Mouse (Mus musculus): ENCODE measurements around the gene Ajap1. TPM values are rescaled to one million over a fixed set of nuclear protein-coding genes. Genes with fewer than 3 reads are reported as not detected.

Gene Ajap1
- total and polyA plus RNA-seq, 2 experiments: 0.07 TPM; not detected in 1

GRCm38 (mm10) chr4:153514071-153514470 lies 31.5 kb upstream of the Ajap1 start:
- Histone ChIP-seq H3K79me2 (ENCODE audit: control insufficient read depth, insufficient read depth, low read length) (no peaks in the 10 kb centered on the region), H3K36me3 (ENCODE audit: control insufficient read depth, insufficient read depth, low read length) (no peaks in the 10 kb centered on the region), H3K27ac (replicated peaks; ENCODE audit: insufficient read depth, low read depth, low read length) (no peak overlapping the region), H3K4me1 (ENCODE audit: control insufficient read depth, insufficient read depth, low read length) (no peaks in the 10 kb centered on the region), H3K4me3 (ENCODE audit: insufficient read depth, low read depth, low read length) (no peak overlapping the region), H3K9ac (ENCODE audit: low read depth, low read length) (no peak overlapping the region), H3K27me3 (ENCODE audit: control insufficient read depth, insufficient read depth, low read length) (no peaks in the 10 kb centered on the region)
- WGBS: 71% methylated on average over 6 of the region's 6 CpGs
- no peak for DNase-seq (ENCODE audit: extremely low read depth, low read depth, low spot score)
- no peak for TF ChIP-seq CTCF (IDR thresholded peaks at IDR 0.05; ENCODE audit: low read depth, low read length)
- TF ChIP-seq POLR2A (IDR thresholded peaks at IDR 0.05; ENCODE audit: extremely low read depth, insufficient read depth, low read length): no peak

DNA sequence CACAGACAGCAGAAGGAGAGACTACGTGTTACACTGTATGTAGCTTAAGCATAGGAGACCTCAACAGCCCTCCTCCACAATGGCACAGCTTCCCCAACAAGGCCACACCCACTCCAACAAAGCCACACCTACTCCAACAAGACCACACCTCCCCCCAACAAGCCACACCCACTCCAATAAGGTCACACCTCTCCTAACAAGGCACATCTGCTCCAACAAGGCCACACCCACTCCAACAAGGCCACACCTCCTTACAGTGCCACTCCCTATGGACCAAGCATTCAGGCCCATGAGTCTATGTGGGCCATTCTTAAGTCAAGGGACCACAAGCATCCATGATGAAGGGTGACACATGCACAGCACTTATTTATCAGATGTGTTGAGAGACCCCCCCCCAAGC lies 28.9 kb upstream of the Ajap1 start:
- WGBS: 97% methylated on average over 1 of the region's 1 CpGs
- no peaks in the 10 kb centered on the region for H3K27me3 ChIP-seq (ENCODE audit: control insufficient read depth, insufficient read depth, low read length)
- H3K4me3 ChIP-seq (ENCODE audit: insufficient read depth, low read depth, low read length): no peak overlapping the region
- no peak overlapping the region for H3K9ac ChIP-seq (ENCODE audit: low read depth, low read length)
- H3K27ac ChIP-seq (replicated peaks; ENCODE audit: insufficient read depth, low read depth, low read length): no peak overlapping the region
- no peaks in the 10 kb centered on the region for H3K36me3 ChIP-seq (ENCODE audit: control insufficient read depth, insufficient read depth, low read length)
- no peaks in the 10 kb centered on the region for H3K4me1 ChIP-seq (ENCODE audit: control insufficient read depth, insufficient read depth, low read length)
- DNase-seq (ENCODE audit: extremely low read depth, low read depth, low spot score): no peak
- no peaks in the 10 kb centered on the region for H3K79me2 ChIP-seq (ENCODE audit: control insufficient read depth, insufficient read depth, low read length)
- TF ChIP-seq POLR2A (IDR thresholded peaks at IDR 0.05; ENCODE audit: extremely low read depth, insufficient read depth, low read length): no peak
- no peak for TF ChIP-seq CTCF (IDR thresholded peaks at IDR 0.05; ENCODE audit: low read depth, low read length)

- no peak overlapping the region for H3K27ac ChIP-seq (replicated peaks; ENCODE audit: insufficient read depth, low read depth, low read length)
- no peak overlapping the region for H3K9ac ChIP-seq (ENCODE audit: low read depth, low read length)
- H3K79me2 ChIP-seq (ENCODE audit: control insufficient read depth, insufficient read depth, low read length): no peaks in the 10 kb centered on the region
- TF ChIP-seq CTCF (IDR thresholded peaks at IDR 0.05; ENCODE audit: low read depth, low read length) (no peak), POLR2A (IDR thresholded peaks at IDR 0.05; ENCODE audit: extremely low read depth, insufficient read depth, low read length) (no peak)
- WGBS: 22% methylated on average over 7 of the region's 7 CpGs
- no peaks in the 10 kb centered on the region for H3K36me3 ChIP-seq (ENCODE audit: control insufficient read depth, insufficient read depth, low read length)
- DNase-seq (ENCODE audit: extremely low read depth, low read depth, low spot score): no peak
- H3K4me3 ChIP-seq (ENCODE audit: insufficient read depth, low read depth, low read length): no peak overlapping the region
- H3K4me1 ChIP-seq (ENCODE audit: control insufficient read depth, insufficient read depth, low read length): no peaks in the 10 kb centered on the region
- no peaks in the 10 kb centered on the region for H3K27me3 ChIP-seq (ENCODE audit: control insufficient read depth, insufficient read depth, low read length)
Observed at GRCm38 (mm10) chr4:153501936-153502335, 19.3 kb upstream of the Ajap1 start.

DNA sequence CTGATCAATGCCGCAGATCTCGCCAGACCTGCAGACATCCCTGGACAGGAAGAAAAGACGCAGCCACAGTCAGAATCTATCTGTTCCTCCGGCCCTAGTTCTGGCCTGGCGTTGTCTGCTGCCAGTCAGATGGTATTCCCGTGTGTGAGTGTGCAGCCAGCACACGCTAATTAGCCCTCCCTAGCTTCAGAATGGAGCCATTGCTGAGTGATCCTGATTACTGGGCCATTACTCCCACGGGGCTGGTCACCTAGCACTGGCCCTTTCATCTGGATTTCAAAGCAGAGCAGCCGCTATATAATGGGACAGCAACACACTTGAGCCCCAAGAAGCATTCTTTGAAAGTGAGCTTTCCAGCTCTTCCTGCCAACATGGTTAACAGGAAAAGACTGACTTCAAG lies 9.8 kb upstream of the Ajap1 start:
- WGBS: 68% methylated on average over 9 of the region's 9 CpGs
- DNase-seq (ENCODE audit: extremely low read depth, low read depth, low spot score): no peak
- H3K4me3 ChIP-seq (ENCODE audit: insufficient read depth, low read depth, low read length): no peak overlapping the region
- TF ChIP-seq CTCF (IDR thresholded peaks at IDR 0.05; ENCODE audit: low read depth, low read length) (no peak), POLR2A (IDR thresholded peaks at IDR 0.05; ENCODE audit: extremely low read depth, insufficient read depth, low read length) (no peak)
- no peaks in the 10 kb centered on the region for H3K36me3 ChIP-seq (ENCODE audit: control insufficient read depth, insufficient read depth, low read length)
- H3K4me1 ChIP-seq (ENCODE audit: control insufficient read depth, insufficient read depth, low read length): no peaks in the 10 kb centered on the region
- no peaks in the 10 kb centered on the region for H3K27me3 ChIP-seq (ENCODE audit: control insufficient read depth, insufficient read depth, low read length)
- H3K9ac ChIP-seq (ENCODE audit: low read depth, low read length): no peak overlapping the region
- no peaks in the 10 kb centered on the region for H3K79me2 ChIP-seq (ENCODE audit: control insufficient read depth, insufficient read depth, low read length)
- no peak overlapping the region for H3K27ac ChIP-seq (replicated peaks; ENCODE audit: insufficient read depth, low read depth, low read length)

DNA sequence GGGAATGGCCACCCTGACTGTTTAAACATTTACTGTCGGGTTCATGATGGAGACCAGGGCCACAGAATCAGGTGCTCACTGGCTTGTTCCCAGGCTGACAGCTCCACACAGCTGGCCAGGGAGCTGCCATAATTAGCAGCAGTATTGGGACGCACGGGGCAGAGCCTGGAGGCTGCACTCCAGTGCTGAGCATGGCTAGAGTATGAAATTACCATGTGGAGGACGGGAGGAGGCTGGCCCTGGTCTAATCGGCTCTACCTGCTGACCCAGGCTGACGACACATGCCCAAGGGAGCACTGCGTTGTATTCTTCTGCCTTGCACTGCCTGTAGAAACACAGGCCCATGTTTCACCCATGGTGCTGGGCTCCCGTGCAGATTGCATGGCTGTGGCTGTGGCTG lies 6.5 kb upstream of the Ajap1 start:
- Histone ChIP-seq H3K27me3 (ENCODE audit: control insufficient read depth, insufficient read depth, low read length) (no peaks in the 10 kb centered on the region), H3K36me3 (ENCODE audit: control insufficient read depth, insufficient read depth, low read length) (no peaks in the 10 kb centered on the region), H3K4me1 (ENCODE audit: control insufficient read depth, insufficient read depth, low read length) (no peaks in the 10 kb centered on the region), H3K27ac (replicated peaks; ENCODE audit: insufficient read depth, low read depth, low read length) (no peak overlapping the region), H3K79me2 (ENCODE audit: control insufficient read depth, insufficient read depth, low read length) (no peaks in the 10 kb centered on the region), H3K9ac (ENCODE audit: low read depth, low read length) (no peak overlapping the region), H3K4me3 (ENCODE audit: insufficient read depth, low read depth, low read length) (no peak overlapping the region)
- no peak for DNase-seq (ENCODE audit: extremely low read depth, low read depth, low spot score)
- WGBS: 84% methylated on average over 8 of the region's 8 CpGs
- TF ChIP-seq POLR2A (IDR thresholded peaks at IDR 0.05; ENCODE audit: extremely low read depth, insufficient read depth, low read length) (no peak), CTCF (IDR thresholded peaks at IDR 0.05; ENCODE audit: low read depth, low read length) (no peak)

DNA sequence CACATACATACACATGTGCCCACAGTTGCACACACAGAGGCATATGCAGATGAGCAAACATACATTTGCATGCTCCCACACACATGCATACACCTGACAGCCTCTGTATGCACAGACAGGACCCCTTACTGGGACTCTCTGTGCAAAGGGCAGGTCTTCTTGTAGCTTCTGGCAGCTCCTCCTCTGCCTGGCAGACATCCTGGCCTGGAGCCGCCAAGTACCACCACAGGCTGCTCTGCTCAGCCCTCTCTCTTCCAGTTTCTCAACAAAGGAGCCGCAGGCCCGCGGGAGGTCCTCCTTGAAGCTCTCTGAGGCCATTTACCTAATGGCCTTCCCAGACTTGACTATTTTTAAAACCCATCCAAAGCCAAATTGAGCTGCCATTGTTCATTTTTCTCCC lies 3.3 kb upstream of the Ajap1 start:
- no peak for DNase-seq (ENCODE audit: extremely low read depth, low read depth, low spot score)
- Histone ChIP-seq H3K27ac (replicated peaks; ENCODE audit: insufficient read depth, low read depth, low read length) (no peak overlapping the region), H3K4me1 (ENCODE audit: control insufficient read depth, insufficient read depth, low read length) (no peaks in the 10 kb centered on the region), H3K4me3 (ENCODE audit: insufficient read depth, low read depth, low read length) (no peak overlapping the region), H3K9ac (ENCODE audit: low read depth, low read length) (no peak overlapping the region), H3K79me2 (ENCODE audit: control insufficient read depth, insufficient read depth, low read length) (no peaks in the 10 kb centered on the region), H3K36me3 (ENCODE audit: control insufficient read depth, insufficient read depth, low read length) (no peaks in the 10 kb centered on the region), H3K27me3 (ENCODE audit: control insufficient read depth, insufficient read depth, low read length) (peaks cover 7% of the 10 kb centered on the region)
- TF ChIP-seq POLR2A (IDR thresholded peaks at IDR 0.05; ENCODE audit: extremely low read depth, insufficient read depth, low read length): no peak
- no peak for TF ChIP-seq CTCF (IDR thresholded peaks at IDR 0.05; ENCODE audit: low read depth, low read length)
- WGBS: 54% methylated on average over 4 of the region's 4 CpGs
